Mouse (Mus musculus): ENCODE measurements around the gene Cdc6.

GRCm38 (mm10) chr11:98930127-98930601 lies 22.6 kb downstream of the Cdc6 start:
- no peak for TF ChIP-seq CTCF (IDR thresholded peaks at IDR 0.05; ENCODE audit: extremely low read depth, insufficient read length, insufficient replicate concordance, low read depth, low read length)
- TF ChIP-seq POLR2A (IDR thresholded peaks at IDR 0.05; ENCODE audit: low read depth, low read length), result no peak

Measured in small intestine, adult 2 months (tissue).